Mouse (Mus musculus) adrenal gland, postnatal 25 days (tissue): ENCODE data around the gene Galnt4. TPM values are rescaled to one million over a fixed set of nuclear protein-coding genes. Genes with fewer than 3 reads are reported as not detected.

Experiments used
- DNase-seq: peaks from one replicate; pipeline ENCODE4 v3.0.0; 2021; ENCODE audit warnings: mixed read lengths
- long read RNA-seq: library from polyadenylated mRNA; stranded (forward); transcript quantifications from one replicate; pipeline ENCODE4 v2.0.0, GENCODE M21; 2021
- total RNA-seq: library from RNA; stranded (reverse); gene quantifications from 2 replicates; pipeline ENCODE4 v1.2.3, GENCODE M21; 2021

The Galnt4 gene
- total RNA-seq, result 7.4 and 9.2 TPM in 2 replicates
- long read RNA-seq, full-length matches to known transcripts, result 5 of 5 reads
- long read RNA-seq, partial matches to known transcripts, result 0 of 5 reads
- long read RNA-seq, other reads (novel, unspliced or antisense), result 0 of 5 reads

DNA sequence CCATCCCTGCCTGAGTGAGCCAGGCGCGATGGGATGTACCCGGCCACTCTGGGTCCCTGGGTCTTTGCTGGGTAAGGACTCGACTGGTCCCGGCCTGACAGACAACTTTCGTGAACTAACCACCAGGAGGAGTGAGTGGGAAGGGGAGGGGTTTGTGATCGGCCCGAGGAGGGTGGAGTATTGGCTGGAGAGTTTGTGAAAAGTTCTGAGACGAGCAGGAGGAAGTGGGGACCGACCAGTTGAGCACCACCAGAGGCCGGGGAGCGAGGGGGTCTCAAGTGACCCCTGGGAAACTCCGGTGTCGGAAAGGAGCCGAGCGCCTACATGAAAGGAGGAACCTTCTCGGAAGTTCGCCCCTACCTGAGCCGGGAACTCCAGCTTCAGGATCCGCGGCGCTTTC lies at the start of gene Galnt4:
Gene Galnt4, plus strand, starts transcription at position 196 of the 400 bp plus-strand sequence.
- peak; percentile 74 for DNase-seq

DNA sequence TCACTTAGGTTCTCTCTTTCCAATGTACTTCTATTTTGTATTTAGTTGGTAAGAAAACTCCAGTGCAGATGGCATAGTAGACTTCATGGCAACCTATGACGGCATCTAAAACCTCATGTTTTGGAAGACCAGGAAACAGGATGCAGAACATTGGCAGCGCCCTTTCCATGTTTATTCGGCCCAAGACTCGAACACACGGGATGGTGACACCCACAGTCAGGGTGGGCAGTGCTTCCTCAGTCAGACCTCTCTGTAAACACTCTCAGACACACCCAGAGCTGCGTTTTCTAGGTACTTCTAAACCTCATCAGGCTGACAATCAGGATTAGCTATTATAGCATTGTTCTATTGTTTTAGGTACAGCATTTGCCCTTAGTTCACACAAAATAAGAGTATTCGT lies 47.4 kb upstream of the Galnt4 start:
- no peak for DNase-seq

- DNase-seq, result no peak
Observed at GRCm38 (mm10) chr10:99061418-99061817, 46.5 kb upstream of the Galnt4 start.

GRCm38 (mm10) chr10:99062546-99062945 lies 45.4 kb upstream of the Galnt4 start:
- DNase-seq, result no peak

GRCm38 (mm10) chr10:99076113-99076895 lies 31.7 kb upstream of the Galnt4 start:
- no peak for DNase-seq

- DNase-seq, result no peak
Observed at GRCm38 (mm10) chr10:99078621-99079020, 29.3 kb upstream of the Galnt4 start.

DNA sequence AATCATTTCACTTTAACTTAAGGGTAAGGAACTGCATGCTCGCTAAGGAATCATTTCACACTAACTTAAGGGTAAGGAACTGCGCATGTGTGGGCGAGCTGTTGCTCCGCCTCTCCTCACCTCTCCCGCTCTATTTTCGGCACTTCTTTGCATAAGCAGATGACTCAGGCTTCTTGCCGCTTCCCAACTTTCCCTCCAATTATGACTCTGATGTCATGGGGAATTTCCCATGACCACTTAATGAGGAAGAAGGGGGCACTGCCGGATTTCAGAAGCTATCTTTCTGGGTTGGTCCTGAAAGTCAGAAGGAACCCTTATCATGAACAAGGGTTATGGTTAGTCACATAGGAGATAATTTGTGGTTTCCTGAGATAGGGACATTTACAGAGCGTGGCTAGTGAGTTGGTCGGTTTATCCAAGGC lies 26.4 kb upstream of the Galnt4 start:
- no peak for DNase-seq

DNA sequence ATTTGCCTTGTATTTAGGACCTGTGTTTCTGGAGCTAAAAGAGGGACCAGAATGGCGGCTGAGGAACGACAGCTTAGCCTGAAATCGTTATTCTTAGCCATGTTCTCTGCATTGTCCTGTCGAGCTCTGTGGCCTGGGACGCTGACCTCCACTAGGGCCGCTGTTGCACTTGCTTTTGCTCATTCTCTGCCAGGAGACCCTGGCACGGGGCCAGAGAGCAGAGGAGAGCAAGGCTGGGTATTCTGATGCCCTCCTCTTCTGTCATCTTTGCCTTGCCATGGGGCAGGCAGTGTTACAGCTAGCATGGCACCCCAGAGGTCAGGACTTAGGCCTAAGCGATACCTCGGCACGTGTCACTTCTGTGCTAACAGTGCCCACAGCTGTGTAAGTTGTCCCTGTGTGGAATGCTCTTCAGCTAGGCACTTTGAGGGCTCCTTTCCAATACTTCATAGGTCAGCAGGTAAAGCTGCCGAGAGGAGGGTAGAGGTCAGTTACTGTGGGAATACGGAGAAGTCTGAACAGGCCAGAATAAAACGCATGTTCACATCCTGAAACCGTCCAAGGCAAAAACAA lies 24.4 kb upstream of the Galnt4 start:
- DNase-seq, result peak; percentile 78

DNA sequence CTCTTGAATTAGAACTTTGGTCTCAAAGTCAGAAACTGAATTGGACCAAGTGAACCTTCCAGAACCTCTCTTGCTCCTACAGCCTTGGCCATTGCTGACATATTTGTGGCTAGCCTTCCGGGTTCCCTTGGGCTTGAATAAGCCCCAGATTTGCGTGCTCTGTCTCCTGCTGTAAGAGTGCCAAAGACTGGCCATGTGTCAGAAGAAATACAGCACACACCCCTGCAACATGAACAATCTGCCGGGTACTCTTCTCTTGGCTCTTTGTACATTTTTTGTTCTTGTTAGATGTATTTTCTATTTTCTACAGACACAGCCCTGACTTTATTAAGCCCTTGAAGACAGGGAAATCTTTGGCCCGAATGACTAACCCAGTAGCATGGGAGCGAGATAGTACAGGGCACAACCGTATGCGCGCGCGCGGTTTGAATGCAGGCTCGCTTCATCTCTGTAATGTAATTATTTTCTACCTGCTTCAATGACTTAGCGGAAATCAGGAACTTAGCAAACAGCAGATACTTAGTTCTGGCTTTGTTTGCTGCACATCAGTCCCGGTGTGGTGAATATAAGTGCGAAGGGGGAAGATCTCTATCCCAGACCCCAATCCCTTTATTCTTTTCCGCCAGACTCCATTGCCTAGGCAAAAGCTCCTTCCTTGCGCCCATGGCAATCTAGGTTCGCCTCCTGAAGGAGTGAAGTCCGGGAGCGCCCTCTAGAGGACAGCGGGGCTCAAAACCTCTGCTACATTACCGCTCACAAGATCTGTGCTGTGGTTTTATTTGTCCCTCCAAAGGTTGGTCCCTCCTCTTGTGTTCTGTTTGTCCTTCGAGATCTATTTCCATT lies 23.3 kb upstream of the Galnt4 start:
- DNase-seq, result peak; percentile 91

- DNase-seq, result no peak
Observed at GRCm38 (mm10) chr10:99085240-99085587, 22.7 kb upstream of the Galnt4 start.

GRCm38 (mm10) chr10:99086029-99086428 lies 21.9 kb upstream of the Galnt4 start:
- DNase-seq, result no peak

GRCm38 (mm10) chr10:99089906-99090305 lies 18.1 kb upstream of the Galnt4 start:
- DNase-seq, result no peak

- DNase-seq, result no peak
Observed at GRCm38 (mm10) chr10:99093364-99093763, 14.6 kb upstream of the Galnt4 start.

DNA sequence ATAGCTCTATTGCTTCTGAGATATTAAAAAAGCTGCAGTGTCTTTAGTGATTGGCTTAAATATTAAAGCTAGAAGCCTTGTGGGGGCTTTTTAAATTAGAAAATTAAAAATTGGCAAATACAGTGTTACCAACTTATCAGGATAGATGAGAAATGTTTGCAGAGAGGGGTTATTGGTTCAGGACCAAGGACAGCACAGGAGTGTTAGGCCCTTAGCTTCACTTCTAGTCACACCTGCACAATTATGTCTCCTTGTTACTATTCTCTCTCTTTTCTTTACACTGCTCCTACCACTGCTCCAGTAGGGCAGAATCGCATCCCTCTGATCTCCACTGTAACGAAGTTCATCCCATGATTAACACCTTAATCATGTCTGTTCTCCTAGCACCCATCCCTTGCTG lies 12.8 kb upstream of the Galnt4 start:
- no peak for DNase-seq

DNA sequence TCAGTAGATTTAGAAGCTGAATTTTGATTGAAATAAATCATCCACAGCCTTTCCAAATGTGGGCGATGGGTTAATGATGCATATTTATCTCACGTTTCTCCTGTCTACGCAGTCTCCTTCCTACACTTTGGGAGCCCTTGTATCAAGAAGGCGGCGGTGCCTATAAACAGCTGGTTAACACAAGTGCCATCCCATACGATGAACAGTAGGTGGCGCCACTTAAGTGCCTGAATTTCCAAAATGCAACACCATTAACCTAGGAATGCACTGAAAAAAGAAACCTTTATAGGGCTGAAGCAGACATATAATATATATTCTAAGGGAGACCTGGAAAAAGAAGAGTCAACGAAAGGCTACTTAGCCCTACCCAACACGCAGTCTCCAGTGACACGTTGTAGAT lies 10.6 kb upstream of the Galnt4 start:
- peak; percentile 45 for DNase-seq

GRCm38 (mm10) chr10:99105522-99105921 lies 2.4 kb upstream of the Galnt4 start:
- no peak for DNase-seq

GRCm38 (mm10) chr10:99106311-99106702 lies 1.7 kb upstream of the Galnt4 start:
- DNase-seq, result no peak

- peak; percentile 87 for DNase-seq
Observed at GRCm38 (mm10) chr10:99106703-99107631, 992 bp upstream of the Galnt4 start, which contains the start of gene Poc1b. Poc1b (plus strand) TSS chr10:99107036.

- DNase-seq, result no peak
Observed at GRCm38 (mm10) chr10:99108431-99108982, 548 bp downstream of the Galnt4 start.

- DNase-seq, result no peak
Observed at GRCm38 (mm10) chr10:99113533-99113932, 5.6 kb downstream of the Galnt4 start.

DNA sequence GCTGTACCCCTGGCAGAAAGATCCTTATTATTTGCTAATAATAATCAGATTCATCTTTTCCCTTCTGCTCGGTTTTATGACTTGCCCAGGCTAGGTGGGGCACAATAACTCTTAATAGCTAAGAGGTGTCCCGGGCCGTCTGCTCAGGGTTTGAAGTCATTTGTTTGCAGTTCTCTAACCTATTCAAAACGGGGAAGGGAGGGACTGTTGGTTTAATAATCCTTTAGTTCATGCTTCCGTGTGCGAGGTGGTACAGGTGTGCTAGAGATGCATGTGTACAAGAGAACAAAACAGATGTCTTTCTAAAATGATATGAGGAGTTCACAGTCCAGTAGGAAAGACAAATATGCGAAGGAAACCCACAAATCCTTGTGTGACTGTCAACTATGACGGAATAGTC lies 6.3 kb downstream of the Galnt4 start:
- DNase-seq, result no peak
